Mouse (Mus musculus) liver, embryonic 16.5 days (tissue): ENCODE data around the gene Mfap4. TPM values are rescaled to one million over a fixed set of nuclear protein-coding genes. Genes with fewer than 3 reads are reported as not detected.

Experiments
- ATAC-seq: fragments of 200-750 bp; cut with Nextera tagmentation; 2 replicates; pipeline ENCODE4 v1.8.0; 2017; ENCODE audit warnings: low read depth, mild to moderate bottlenecking, moderate number of reproducible peaks, moderate library complexity
- H3K27ac ChIP-seq: fragments of 300-500 bp; sonication (generic); 2 replicates; pipeline ENCODE4 v1.5.1; 2014; ENCODE audit warnings: mild to moderate bottlenecking, low read length
- H3K27me3 ChIP-seq: fragments of 300-500 bp; sonication (generic); 2 replicates; pipeline ENCODE4 v1.6.1; 2014; ENCODE audit warnings: low read depth, low read length, mixed read lengths; ENCODE audit not compliant: control insufficient read depth, insufficient read depth
- H3K36me3 ChIP-seq: fragments of 300-500 bp; sonication (generic); 2 replicates; pipeline ENCODE4 v1.6.1; 2014; ENCODE audit warnings: mild to moderate bottlenecking; ENCODE audit not compliant: control insufficient read depth, insufficient read depth
- H3K4me1 ChIP-seq: fragments of 300-500 bp; sonication (generic); 2 replicates; pipeline ENCODE4 v1.6.1; 2014; ENCODE audit warnings: low read depth, low read length, mixed read lengths; ENCODE audit not compliant: control insufficient read depth
- H3K4me2 ChIP-seq: fragments of 300-500 bp; sonication (generic); 2 replicates; pipeline ENCODE4 v1.6.1; 2014; ENCODE audit warnings: low read depth, low read length, mixed read lengths
- H3K4me3 ChIP-seq: fragments of 300-500 bp; sonication (generic); 2 replicates; pipeline ENCODE4 v1.5.1; 2014; ENCODE audit warnings: low read depth, mild to moderate bottlenecking, low read length
- H3K9ac ChIP-seq: fragments of 300-500 bp; sonication (generic); 2 replicates; pipeline ENCODE4 v1.6.1; 2014; ENCODE audit warnings: low read depth, low read length
- H3K9me3 ChIP-seq: fragments of 300-500 bp; sonication (generic); replicated peaks from 2 replicates; pipeline ENCODE4 v1.6.1; 2016; ENCODE audit warnings: low read length; ENCODE audit not compliant: control insufficient read depth
- WGBS: fragments of 180-500 bp; shearing (Covaris S2); extraction: QIAGEN DNeasy Blood & Tissue Kit; methylation state at CpG from one replicate; pipeline ENCODE4 v1.1.7; 2014; ENCODE audit not compliant: insufficient replicate concordance; 5-methylcytosine and 5-hydroxymethylcytosine counted together
- polyA plus RNA-seq: library from polyadenylated mRNA; unstranded; fragments of >200 nt; fragmentation: Nextera tagmentation; extraction: Ambion mirVana; gene quantifications from 2 replicates; pipeline ENCODE4 v1.2.1, GENCODE M21; 2015

The Mfap4 gene
- 6.7 and 9.9 TPM in 2 replicates for polyA plus RNA-seq

GRCm38 (mm10) chr11:61484613-61485540, at the start of gene Mfap4:
Gene Mfap4 (plus strand): TSS chr11:61485431.
- Histone ChIP-seq H3K4me3 (no peak within 1 kb of the TSS), H3K27ac (no peak within 1 kb of the TSS)

GRCm38 (mm10) chr11:61436298-61436697, 48.9 kb upstream of the Mfap4 start:
- Histone ChIP-seq H3K9me3 (no peaks in the 10 kb centered on the region), H3K27ac (no peak overlapping the region), H3K27me3 (no peaks in the 10 kb centered on the region), H3K4me1 (no peaks in the 10 kb centered on the region), H3K9ac (no peak overlapping the region), H3K4me3 (no peak overlapping the region), H3K4me2 (no peak overlapping the region), H3K36me3 (no peaks in the 10 kb centered on the region)
- ATAC-seq, result no peak
- WGBS, result 61% methylated on average over 2 of the region's 2 CpGs

More at GRCm38 (mm10) chr11:61484613-61485540, at the start of gene Mfap4:
- Histone ChIP-seq H3K9me3 (no peaks in the 10 kb centered on the region), H3K4me2 (no peak within 1 kb of the TSS), H3K27me3 (no peaks in the 10 kb centered on the region), H3K4me1 (no peaks in the 10 kb centered on the region), H3K9ac (no peak within 1 kb of the TSS), H3K36me3 (peaks cover 2% of the 10 kb centered on the region)
- no peak for ATAC-seq
- 44% methylated on average over 20 of the region's 20 CpGs for WGBS

GRCm38 (mm10) chr11:61439170-61439569, 46.1 kb upstream of the Mfap4 start:
- ATAC-seq, result no peak
- no peaks in the 10 kb centered on the region for H3K27me3 ChIP-seq
- H3K36me3 ChIP-seq, result no peaks in the 10 kb centered on the region
- no peaks in the 10 kb centered on the region for H3K4me1 ChIP-seq
- no peak overlapping the region for H3K27ac ChIP-seq
- no peak overlapping the region for H3K4me2 ChIP-seq
- H3K9ac ChIP-seq, result no peak overlapping the region
- H3K9me3 ChIP-seq, result no peaks in the 10 kb centered on the region
- no peak overlapping the region for H3K4me3 ChIP-seq
- WGBS, result 29% methylated on average over 3 of the region's 3 CpGs

- Histone ChIP-seq H3K4me1 (no peaks in the 10 kb centered on the region), H3K27me3 (no peaks in the 10 kb centered on the region), H3K4me2 (no peak overlapping the region), H3K4me3 (no peak overlapping the region), H3K9me3 (no peaks in the 10 kb centered on the region), H3K9ac (no peak overlapping the region), H3K27ac (no peak overlapping the region), H3K36me3 (no peaks in the 10 kb centered on the region)
- 80% methylated on average over 4 of the region's 4 CpGs for WGBS
- no peak for ATAC-seq
Observed at GRCm38 (mm10) chr11:61440416-61440815, 44.8 kb upstream of the Mfap4 start.

GRCm38 (mm10) chr11:61441670-61442069, 43.6 kb upstream of the Mfap4 start:
- WGBS, result 66% methylated on average over 7 of the region's 7 CpGs
- no peaks in the 10 kb centered on the region for H3K9me3 ChIP-seq
- H3K4me2 ChIP-seq, result no peak overlapping the region
- no peaks in the 10 kb centered on the region for H3K4me1 ChIP-seq
- no peaks in the 10 kb centered on the region for H3K27me3 ChIP-seq
- no peak overlapping the region for H3K27ac ChIP-seq
- H3K9ac ChIP-seq, result no peak overlapping the region
- ATAC-seq, result no peak
- H3K36me3 ChIP-seq, result no peaks in the 10 kb centered on the region
- H3K4me3 ChIP-seq, result no peak overlapping the region

GRCm38 (mm10) chr11:61443807-61444206, 41.4 kb upstream of the Mfap4 start:
- Histone ChIP-seq H3K27ac (no peak overlapping the region), H3K9ac (no peak overlapping the region), H3K4me3 (no peak overlapping the region), H3K36me3 (no peaks in the 10 kb centered on the region), H3K9me3 (no peaks in the 10 kb centered on the region), H3K4me2 (no peak overlapping the region), H3K4me1 (no peaks in the 10 kb centered on the region), H3K27me3 (no peaks in the 10 kb centered on the region)
- no peak for ATAC-seq
- WGBS, result 67% methylated on average over 6 of the region's 6 CpGs

GRCm38 (mm10) chr11:61447296-61447695, 37.9 kb upstream of the Mfap4 start:
- H3K36me3 ChIP-seq, result no peaks in the 10 kb centered on the region
- H3K4me3 ChIP-seq, result no peak overlapping the region
- H3K9ac ChIP-seq, result no peak overlapping the region
- no peak overlapping the region for H3K4me2 ChIP-seq
- no peaks in the 10 kb centered on the region for H3K9me3 ChIP-seq
- H3K4me1 ChIP-seq, result no peaks in the 10 kb centered on the region
- 61% methylated on average over 8 of the region's 8 CpGs for WGBS
- H3K27me3 ChIP-seq, result no peaks in the 10 kb centered on the region; the same call in 1 of the 2 replicates
- ATAC-seq, result no peak
- H3K27ac ChIP-seq, result no peak overlapping the region

GRCm38 (mm10) chr11:61448041-61448440, 37.2 kb upstream of the Mfap4 start:
- Histone ChIP-seq H3K27ac (no peak overlapping the region), H3K4me1 (no peaks in the 10 kb centered on the region), H3K9ac (no peak overlapping the region), H3K27me3 (no peaks in the 10 kb centered on the region; the same call in 1 of the 2 replicates), H3K9me3 (no peaks in the 10 kb centered on the region), H3K36me3 (no peaks in the 10 kb centered on the region), H3K4me3 (no peak overlapping the region), H3K4me2 (no peak overlapping the region)
- 53% methylated on average over 5 of the region's 5 CpGs for WGBS
- ATAC-seq, result no peak

- H3K9ac ChIP-seq, result no peak overlapping the region
- H3K27ac ChIP-seq, result no peak overlapping the region
- no peaks in the 10 kb centered on the region for H3K36me3 ChIP-seq
- no peaks in the 10 kb centered on the region for H3K9me3 ChIP-seq
- ATAC-seq, result no peak
- no peak overlapping the region for H3K4me2 ChIP-seq
- no peaks in the 10 kb centered on the region; the same call in 1 of the 2 replicates for H3K27me3 ChIP-seq
- no peak overlapping the region for H3K4me3 ChIP-seq
- 70% methylated on average over 9 of the region's 9 CpGs for WGBS
- no peaks in the 10 kb centered on the region for H3K4me1 ChIP-seq
Observed at GRCm38 (mm10) chr11:61448599-61449225, 36.5 kb upstream of the Mfap4 start.
